Mouse (Mus musculus) stomach, postnatal 0 days (tissue): ENCODE data around the gene Sike1.

Experiments
- CTCF ChIP-seq: IDR thresholded peaks from 2 replicates; pipeline ENCODE4 v1.5.1; 2016; ENCODE audit warnings: antibody characterized with exemption, low read depth, mild to moderate bottlenecking, moderate library complexity
- EP300 ChIP-seq: optimal IDR thresholded peaks from 2 replicates; pipeline ENCODE3; 2016; ENCODE audit warnings: antibody characterized with exemption

GRCm38 (mm10) chr3:103017350-103017749 is 21.8 kb downstream of the Sike1 start:
- TF ChIP-seq EP300 (no peak), CTCF (no peak)
